Mouse (Mus musculus): ENCODE measurements around the gene Gm5741. TPM values are rescaled to one million over a fixed set of nuclear protein-coding genes. Genes with fewer than 3 reads are reported as not detected.
A peak's percentile ranks its signal among the peaks of the same experiment; 100 is the strongest.

The Gm5741 gene
- polyA plus RNA-seq, 1 experiment from 2014 or later, result not detected

DNA sequence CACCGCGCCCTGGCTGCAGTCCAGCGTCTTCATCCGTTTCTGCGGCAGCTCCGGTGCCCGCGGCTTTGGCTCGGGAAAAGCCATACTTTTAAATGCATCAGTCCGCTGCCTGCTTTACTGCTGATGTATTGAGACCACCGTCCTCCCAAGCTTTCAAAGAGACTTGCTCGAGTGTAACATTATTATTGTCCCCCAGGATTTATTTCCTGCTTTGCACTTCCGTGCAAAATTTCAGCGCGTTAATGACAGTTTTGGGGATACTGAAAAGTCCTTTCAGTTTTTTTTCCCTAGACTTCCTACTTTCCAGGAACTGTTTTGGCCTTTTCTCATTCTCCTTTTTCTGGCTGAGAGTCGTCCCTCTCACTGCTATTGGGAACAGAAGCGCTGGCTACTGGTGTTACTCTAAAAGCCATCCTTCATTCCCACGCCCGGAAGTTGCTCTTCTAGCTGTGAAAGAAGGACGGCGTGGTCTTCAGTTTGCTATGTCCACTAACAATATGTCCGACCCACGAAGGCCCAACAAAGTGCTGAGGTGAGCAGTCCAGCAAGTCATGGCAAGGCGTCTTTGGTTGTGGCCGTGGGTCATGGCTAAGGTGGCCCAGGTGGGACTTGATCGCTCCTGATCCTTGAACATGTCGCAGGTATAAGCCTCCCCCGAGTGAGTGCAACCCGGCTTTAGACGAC lies 12.9 kb upstream of the Gm5741 start, which contains the start of gene Wdr83os:
Gene Wdr83os, plus strand, starts transcription at position 209 of the 684 bp plus-strand sequence.
- no peak for ATAC-seq (ENCODE audit: low read depth)
- H3K4me2 ChIP-seq (ENCODE audit: low read depth, low read length), result peak within 1 kb of the TSS; percentile 92
- H3K36me3 ChIP-seq (ENCODE audit: control insufficient read depth, insufficient read depth), result peaks cover 6% of the 10 kb centered on the region; the same call in 1 of the 2 replicates
- H3K9ac ChIP-seq (ENCODE audit: low read depth, low read length), result peak within 1 kb of the TSS; percentile 95
- H3K4me3 ChIP-seq (ENCODE audit: low read depth, low read length), result peak within 1 kb of the TSS; percentile 89
- no peaks in the 10 kb centered on the region for H3K27me3 ChIP-seq (ENCODE audit: control insufficient read depth, insufficient read depth, low read depth, low read length)
- WGBS (ENCODE audit: insufficient replicate concordance), result 0% methylated on average over 30 of the region's 30 CpGs
- H3K4me1 ChIP-seq (ENCODE audit: control insufficient read depth, low read depth, low read length), result peaks cover 53% of the 10 kb centered on the region
- H3K27ac ChIP-seq (ENCODE audit: low read length), result peak within 1 kb of the TSS; percentile 85
- H3K9me3 ChIP-seq (replicated peaks; ENCODE audit: control insufficient read depth, low read length), result no peaks in the 10 kb centered on the region

DNA sequence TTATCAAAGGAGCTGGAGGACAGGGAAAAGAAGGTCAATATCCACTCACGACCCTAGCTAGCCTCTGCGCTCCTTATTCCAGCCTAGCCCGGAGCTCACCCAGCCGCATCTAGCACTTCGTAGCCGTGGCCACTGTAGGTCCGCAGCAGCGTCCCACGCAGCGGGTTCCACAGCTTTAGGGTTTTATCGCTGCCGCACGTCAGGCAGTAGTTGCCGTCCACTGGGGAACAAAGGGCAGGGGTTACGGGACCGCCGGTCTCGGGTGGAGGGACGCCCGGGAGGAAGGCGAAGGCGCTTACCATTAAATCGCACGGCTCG lies 12.4 kb upstream of the Gm5741 start:
- Histone ChIP-seq H3K9me3 (replicated peaks; ENCODE audit: control insufficient read depth, low read length) (no peaks in the 10 kb centered on the region), H3K36me3 (ENCODE audit: control insufficient read depth, insufficient read depth) (peaks cover 7% of the 10 kb centered on the region; the same call in 1 of the 2 replicates), H3K4me1 (ENCODE audit: control insufficient read depth, low read depth, low read length) (peaks cover 58% of the 10 kb centered on the region), H3K4me2 (ENCODE audit: low read depth, low read length) (peak overlapping the region; percentile 92), H3K9ac (ENCODE audit: low read depth, low read length) (peak overlapping the region; percentile 95), H3K27me3 (ENCODE audit: control insufficient read depth, insufficient read depth, low read depth, low read length) (no peaks in the 10 kb centered on the region), H3K4me3 (ENCODE audit: low read depth, low read length) (peak overlapping the region; percentile 89), H3K27ac (ENCODE audit: low read length) (peak overlapping the region; percentile 85)
- under 1% methylated on average over 25 of the region's 25 CpGs for whole genome bisulfite sequencing (ENCODE audit: insufficient replicate concordance)
- ATAC-seq (ENCODE audit: low read depth), result no peak

DNA sequence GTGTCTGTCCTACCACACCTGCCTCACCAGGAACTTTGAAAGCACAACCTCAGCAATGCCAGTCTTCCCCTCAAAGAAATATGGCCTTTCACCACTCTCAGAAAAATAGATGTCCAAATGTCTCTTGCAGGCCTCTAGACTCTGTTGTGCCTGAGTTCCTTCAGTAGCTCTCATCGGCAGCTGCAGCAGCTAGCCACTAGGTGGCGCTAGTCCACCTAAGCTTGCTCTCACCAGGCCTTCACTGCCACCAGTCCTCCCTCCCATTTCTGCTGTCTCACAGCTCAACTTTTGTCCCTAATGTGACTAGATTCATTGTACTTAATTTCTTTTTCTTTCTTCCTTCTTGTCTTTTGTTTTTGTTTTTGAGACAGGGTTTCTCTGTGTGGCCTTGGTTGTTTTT lies 9.2 kb upstream of the Gm5741 start:
- no peak overlapping the region for H3K4me3 ChIP-seq (ENCODE audit: low read depth, low read length)
- H3K4me1 ChIP-seq (ENCODE audit: control insufficient read depth, low read depth, low read length), result peaks cover 53% of the 10 kb centered on the region
- H3K36me3 ChIP-seq (ENCODE audit: control insufficient read depth, insufficient read depth), result peaks cover 21% of the 10 kb centered on the region
- peak overlapping the region; percentile 30; the same call in 1 of the 2 replicates for H3K9ac ChIP-seq (ENCODE audit: low read depth, low read length)
- no peak overlapping the region for H3K4me2 ChIP-seq (ENCODE audit: low read depth, low read length)
- H3K27ac ChIP-seq (ENCODE audit: low read length), result peak overlapping the region; percentile 39; the same call in 1 of the 2 replicates
- 0% methylated on average over 2 of the region's 2 CpGs for WGBS (ENCODE audit: insufficient replicate concordance)
- ATAC-seq (ENCODE audit: low read depth), result peak; percentile 38; the same call in 1 of the 2 replicates
- H3K27me3 ChIP-seq (ENCODE audit: control insufficient read depth, insufficient read depth, low read depth, low read length), result no peaks in the 10 kb centered on the region
- no peaks in the 10 kb centered on the region for H3K9me3 ChIP-seq (replicated peaks; ENCODE audit: control insufficient read depth, low read length)

DNA sequence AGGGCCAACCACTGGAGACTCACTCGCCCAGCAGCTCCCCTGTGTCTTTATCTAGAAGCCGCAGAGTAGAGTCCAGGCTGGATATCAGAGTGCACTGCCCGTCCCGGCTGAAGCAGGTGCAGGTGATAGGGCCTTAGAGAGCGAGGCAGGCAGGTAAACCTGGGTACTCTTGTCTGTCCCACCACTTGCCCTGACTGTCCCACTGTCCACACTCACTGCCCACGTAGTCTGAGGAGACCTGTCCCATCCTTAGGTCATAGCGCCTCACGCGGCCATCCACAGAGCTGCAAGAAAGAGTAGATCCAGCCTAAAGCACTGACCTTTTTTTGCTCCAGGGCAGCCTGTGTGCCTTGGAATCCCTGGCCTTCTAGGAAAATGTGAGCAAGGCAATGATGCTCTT lies 8.2 kb upstream of the Gm5741 start:
- H3K27me3 ChIP-seq (ENCODE audit: control insufficient read depth, insufficient read depth, low read depth, low read length), result no peaks in the 10 kb centered on the region
- no peak overlapping the region for H3K9ac ChIP-seq (ENCODE audit: low read depth, low read length)
- no peak overlapping the region for H3K4me3 ChIP-seq (ENCODE audit: low read depth, low read length)
- H3K27ac ChIP-seq (ENCODE audit: low read length), result peak overlapping the region; percentile 22
- peaks cover 21% of the 10 kb centered on the region for H3K36me3 ChIP-seq (ENCODE audit: control insufficient read depth, insufficient read depth)
- no peaks in the 10 kb centered on the region for H3K9me3 ChIP-seq (replicated peaks; ENCODE audit: control insufficient read depth, low read length)
- 58% methylated on average over 9 of the region's 9 CpGs for WGBS (ENCODE audit: insufficient replicate concordance)
- H3K4me1 ChIP-seq (ENCODE audit: control insufficient read depth, low read depth, low read length), result peaks cover 47% of the 10 kb centered on the region
- peak; percentile 52 for ATAC-seq (ENCODE audit: low read depth)
- peak overlapping the region; percentile 24 for H3K4me2 ChIP-seq (ENCODE audit: low read depth, low read length)

DNA sequence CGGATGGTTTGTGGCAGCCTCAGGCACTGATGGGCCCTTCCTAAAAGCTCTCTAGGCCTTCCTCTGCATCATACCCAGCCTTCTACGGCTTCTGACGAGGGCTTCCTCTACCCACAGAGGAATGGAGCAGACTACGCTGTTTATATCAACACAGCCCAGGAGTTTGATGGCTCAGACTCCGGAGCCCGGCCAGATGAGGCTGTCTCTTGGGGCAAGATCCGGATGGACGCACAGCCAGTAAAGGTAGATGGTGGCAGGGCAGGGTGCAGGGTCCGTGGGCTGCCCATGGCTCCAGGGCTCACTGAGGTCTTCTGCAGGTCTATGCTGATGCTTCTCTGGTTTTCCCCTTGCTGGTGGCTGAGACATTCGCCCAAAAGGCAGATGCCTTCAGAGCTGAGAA lies 6.8 kb upstream of the Gm5741 start:
- Histone ChIP-seq H3K36me3 (ENCODE audit: control insufficient read depth, insufficient read depth) (peaks cover 21% of the 10 kb centered on the region), H3K27ac (ENCODE audit: low read length) (peak overlapping the region; percentile 13)
- WGBS (ENCODE audit: insufficient replicate concordance), result 84% methylated on average over 10 of the region's 10 CpGs

DNA sequence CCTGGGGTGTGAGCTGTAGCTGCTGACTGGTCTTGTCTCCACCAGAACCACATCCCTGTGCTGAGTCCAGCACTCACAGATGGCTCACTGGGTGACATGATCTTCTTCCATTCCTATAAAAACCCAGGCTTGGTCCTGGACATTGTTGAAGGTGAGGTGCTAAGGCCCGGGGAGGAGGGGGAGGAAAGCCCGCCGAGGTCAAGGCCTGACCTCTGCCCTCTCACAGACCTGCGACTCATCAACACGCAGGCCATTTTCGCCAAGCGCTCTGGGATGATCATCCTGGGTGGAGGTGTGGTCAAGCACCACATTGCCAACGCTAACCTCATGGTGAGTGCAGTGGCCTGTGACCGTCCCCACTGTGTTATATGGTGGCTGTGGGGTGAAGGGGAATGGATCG lies 6.4 kb upstream of the Gm5741 start:
- Histone ChIP-seq H3K27me3 (ENCODE audit: control insufficient read depth, insufficient read depth, low read depth, low read length) (no peaks in the 10 kb centered on the region), H3K4me3 (ENCODE audit: low read depth, low read length) (no peak overlapping the region), H3K27ac (ENCODE audit: low read length) (peak overlapping the region; percentile 13; the same call in 1 of the 2 replicates), H3K36me3 (ENCODE audit: control insufficient read depth, insufficient read depth) (peaks cover 21% of the 10 kb centered on the region), H3K9ac (ENCODE audit: low read depth, low read length) (no peak overlapping the region), H3K9me3 (replicated peaks; ENCODE audit: control insufficient read depth, low read length) (no peaks in the 10 kb centered on the region), H3K4me2 (ENCODE audit: low read depth, low read length) (no peak overlapping the region), H3K4me1 (ENCODE audit: control insufficient read depth, low read depth, low read length) (peaks cover 47% of the 10 kb centered on the region)
- WGBS (ENCODE audit: insufficient replicate concordance), result 79% methylated on average over 10 of the region's 10 CpGs
- no peak for ATAC-seq (ENCODE audit: low read depth)

More for the DNA sequence above, 6.8 kb upstream of the Gm5741 start:
- no peak overlapping the region for H3K4me2 ChIP-seq (ENCODE audit: low read depth, low read length)
- no peak overlapping the region for H3K4me3 ChIP-seq (ENCODE audit: low read depth, low read length)
- peaks cover 51% of the 10 kb centered on the region for H3K4me1 ChIP-seq (ENCODE audit: control insufficient read depth, low read depth, low read length)
- ATAC-seq (ENCODE audit: low read depth), result no peak
- no peaks in the 10 kb centered on the region for H3K9me3 ChIP-seq (replicated peaks; ENCODE audit: control insufficient read depth, low read length)
- no peak overlapping the region for H3K9ac ChIP-seq (ENCODE audit: low read depth, low read length)
- no peaks in the 10 kb centered on the region for H3K27me3 ChIP-seq (ENCODE audit: control insufficient read depth, insufficient read depth, low read depth, low read length)

DNA sequence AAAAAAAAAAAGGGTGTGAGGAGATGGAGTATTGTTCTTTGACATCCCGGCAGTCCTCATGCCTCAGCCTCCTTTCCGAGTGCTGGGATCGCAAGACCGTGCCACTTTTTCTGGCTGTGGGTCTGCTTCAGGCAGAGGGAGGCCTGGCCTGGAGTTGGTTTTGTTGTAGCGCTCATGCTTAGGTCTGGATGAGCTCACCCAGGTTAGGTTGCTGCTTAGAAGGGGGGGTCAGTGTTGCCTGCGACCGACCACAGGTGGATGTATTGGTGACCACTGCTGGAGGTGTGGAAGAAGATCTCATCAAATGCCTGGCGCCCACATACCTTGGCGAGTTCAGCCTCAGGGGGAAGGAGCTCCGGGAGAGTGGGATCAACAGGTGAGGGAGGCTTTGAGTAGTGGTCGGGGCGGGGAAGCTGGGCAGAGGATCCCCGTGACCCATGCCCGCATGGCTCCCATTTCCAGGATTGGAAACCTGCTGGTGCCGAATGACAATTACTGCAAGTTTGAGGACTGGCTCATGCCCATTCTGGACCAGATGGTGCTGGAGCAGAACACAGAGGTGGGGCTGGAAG lies 5.3 kb upstream of the Gm5741 start:
- H3K27me3 ChIP-seq (ENCODE audit: control insufficient read depth, insufficient read depth, low read depth, low read length), result no peaks in the 10 kb centered on the region
- H3K9ac ChIP-seq (ENCODE audit: low read depth, low read length), result no peak overlapping the region
- 87% methylated on average over 15 of the region's 15 CpGs for WGBS (ENCODE audit: insufficient replicate concordance)
- no peak for ATAC-seq (ENCODE audit: low read depth)
- no peak overlapping the region for H3K27ac ChIP-seq (ENCODE audit: low read length)
- H3K36me3 ChIP-seq (ENCODE audit: control insufficient read depth, insufficient read depth), result peaks cover 18% of the 10 kb centered on the region
- H3K4me2 ChIP-seq (ENCODE audit: low read depth, low read length), result no peak overlapping the region
- no peaks in the 10 kb centered on the region for H3K9me3 ChIP-seq (replicated peaks; ENCODE audit: control insufficient read depth, low read length)
- peaks cover 44% of the 10 kb centered on the region for H3K4me1 ChIP-seq (ENCODE audit: control insufficient read depth, low read depth, low read length)
- no peak overlapping the region for H3K4me3 ChIP-seq (ENCODE audit: low read depth, low read length)

DNA sequence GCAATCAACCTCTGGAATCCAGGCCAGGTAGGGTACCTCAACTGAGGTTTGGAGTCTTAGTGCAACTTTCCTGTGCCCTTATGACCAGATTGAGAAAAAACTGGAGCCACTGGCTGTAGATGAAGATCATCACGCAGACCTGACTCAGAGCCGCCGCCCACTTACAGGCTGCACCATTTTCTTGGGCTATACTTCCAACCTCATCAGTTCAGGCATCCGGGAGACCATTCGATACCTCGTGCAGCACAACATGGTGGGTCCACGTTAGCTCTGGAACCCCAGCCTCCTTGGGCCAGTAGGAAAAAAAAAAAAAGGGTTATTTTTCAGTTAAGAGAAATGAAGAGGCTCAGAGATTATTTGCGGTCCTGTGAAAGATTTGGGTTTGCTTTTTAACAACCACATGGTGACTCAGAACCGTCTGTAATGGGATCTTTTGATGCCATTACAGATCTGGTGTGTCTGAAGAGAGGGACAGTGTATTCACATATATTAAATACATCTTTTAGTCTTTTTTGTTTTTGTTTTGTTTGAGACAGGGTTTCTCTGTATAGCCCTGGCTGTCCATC lies 4.7 kb upstream of the Gm5741 start:
- Histone ChIP-seq H3K4me3 (ENCODE audit: low read depth, low read length) (peak overlapping the region; percentile 96), H3K4me1 (ENCODE audit: control insufficient read depth, low read depth, low read length) (peaks cover 44% of the 10 kb centered on the region), H3K27ac (ENCODE audit: low read length) (peak overlapping the region; percentile 92), H3K9ac (ENCODE audit: low read depth, low read length) (peak overlapping the region; percentile 90), H3K4me2 (ENCODE audit: low read depth, low read length) (peak overlapping the region; percentile 89), H3K9me3 (replicated peaks; ENCODE audit: control insufficient read depth, low read length) (no peaks in the 10 kb centered on the region), H3K27me3 (ENCODE audit: control insufficient read depth, insufficient read depth, low read depth, low read length) (no peaks in the 10 kb centered on the region), H3K36me3 (ENCODE audit: control insufficient read depth, insufficient read depth) (peaks cover 18% of the 10 kb centered on the region)
- ATAC-seq (ENCODE audit: low read depth), result no peak
- WGBS (ENCODE audit: insufficient replicate concordance), result 32% methylated on average over 9 of the region's 9 CpGs

Measured in liver, embryonic 16.5 days (tissue).